Mouse (Mus musculus) heart, postnatal 10 days (tissue): ENCODE data around the gene Xpnpep3. TPM values are rescaled to one million over a fixed set of nuclear protein-coding genes. Genes with fewer than 3 reads are reported as not detected.

Experiments used
- DNase-seq, 2 experiments: peaks; one replicate each; pipeline ENCODE4 v3.0.0; 2021
- intact Hi-C: fragments of 180-260 bp; cut with DNase I; formaldehyde crosslinking; loops from one replicate; pipeline ENCODE4 v1.15.1; 2025
- total RNA-seq, 2 experiments: library from RNA; stranded (reverse); gene quantifications; 2 replicates each; pipeline ENCODE4 v1.2.3; 2021

Gene Xpnpep3
- total RNA-seq = 10 to 100 TPM; 12.7 to 13.9 TPM

DNA sequence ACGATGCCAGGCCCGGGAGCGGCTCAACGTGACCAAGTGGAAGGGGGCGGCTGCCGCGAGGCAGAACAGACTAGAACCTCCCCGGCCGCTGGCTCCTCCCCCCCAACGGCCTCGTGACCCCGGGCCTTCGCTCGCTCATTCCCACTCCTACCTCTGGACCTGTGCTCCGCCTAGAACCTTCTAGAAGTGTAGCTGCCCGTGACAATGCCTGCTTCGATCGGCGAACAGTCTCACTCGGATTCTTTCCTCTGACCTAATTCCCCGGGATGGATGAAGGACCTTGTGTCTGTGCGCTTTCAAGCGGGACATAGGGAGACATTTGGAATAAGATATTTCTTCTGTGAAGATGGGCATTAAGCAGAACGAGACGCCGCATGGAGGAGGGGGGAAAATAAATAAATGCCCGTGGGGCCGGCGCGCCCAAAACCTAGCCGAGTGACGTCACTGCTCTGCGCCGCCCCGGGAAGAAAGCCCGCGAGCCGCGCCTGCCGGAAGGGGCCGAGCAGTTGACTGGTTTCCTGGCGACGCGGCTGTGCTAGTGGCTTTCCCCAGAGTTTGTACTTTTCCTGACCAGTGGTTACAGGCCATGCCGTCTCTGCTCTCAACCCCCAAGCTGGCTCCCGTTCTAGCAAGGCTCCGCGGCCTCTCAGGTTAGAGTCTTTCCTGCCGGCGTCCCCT, at the start of gene Xpnpep3, which contains the start of gene St13:
Gene Xpnpep3, plus strand, starts transcription at position 501 of the 678 bp plus-strand sequence.
Gene St13, minus strand, starts transcription at position 440 of the 678 bp plus-strand sequence.
- intact Hi-C loops = no loop called here
- DNase-seq = peak; percentile 97 to 99

DNA sequence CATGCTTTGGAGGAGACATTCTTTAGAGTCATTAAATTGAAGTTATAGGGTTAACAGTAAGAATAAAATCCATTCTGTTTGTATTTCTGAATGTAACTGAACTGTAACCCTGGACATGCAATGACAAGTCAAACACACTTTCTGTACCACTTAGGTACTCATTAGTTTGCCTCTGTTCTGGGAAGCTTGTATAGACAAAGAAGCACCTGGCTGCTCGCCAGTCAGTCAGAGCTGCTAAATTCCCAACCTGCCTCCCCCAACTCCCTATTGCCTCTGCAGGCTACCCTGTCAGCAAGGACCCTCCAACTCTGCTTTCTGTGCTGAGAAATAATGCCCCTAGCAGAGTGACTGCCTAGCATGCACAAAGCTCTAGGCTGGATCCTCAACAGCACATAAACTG, 49.5 kb upstream of the Xpnpep3 start:
- DNase-seq = no peak

DNA sequence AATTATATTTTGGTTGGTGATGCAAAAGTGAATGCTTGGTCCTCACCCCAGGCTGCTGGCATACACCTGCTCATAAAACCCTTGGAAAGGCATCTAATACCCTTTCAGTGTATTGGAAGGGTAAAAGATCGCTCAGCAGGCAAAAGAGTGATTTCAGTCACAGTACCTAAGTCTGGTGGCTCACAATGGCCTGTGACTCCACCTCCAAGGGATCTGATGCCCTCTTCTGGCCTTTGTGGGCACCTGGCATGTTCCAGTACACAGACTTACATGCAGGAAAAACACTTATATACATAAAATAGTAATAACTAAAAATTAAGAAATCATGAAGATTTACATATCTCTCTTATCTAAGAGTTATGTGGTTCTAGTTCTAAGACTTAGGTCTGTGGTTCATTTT, 47.3 kb upstream of the Xpnpep3 start:
- intact Hi-C loops = no loop called here
- no peak for DNase-seq

More for the DNA sequence above, 49.5 kb upstream of the Xpnpep3 start:
- intact Hi-C loops = no loop called here

DNA sequence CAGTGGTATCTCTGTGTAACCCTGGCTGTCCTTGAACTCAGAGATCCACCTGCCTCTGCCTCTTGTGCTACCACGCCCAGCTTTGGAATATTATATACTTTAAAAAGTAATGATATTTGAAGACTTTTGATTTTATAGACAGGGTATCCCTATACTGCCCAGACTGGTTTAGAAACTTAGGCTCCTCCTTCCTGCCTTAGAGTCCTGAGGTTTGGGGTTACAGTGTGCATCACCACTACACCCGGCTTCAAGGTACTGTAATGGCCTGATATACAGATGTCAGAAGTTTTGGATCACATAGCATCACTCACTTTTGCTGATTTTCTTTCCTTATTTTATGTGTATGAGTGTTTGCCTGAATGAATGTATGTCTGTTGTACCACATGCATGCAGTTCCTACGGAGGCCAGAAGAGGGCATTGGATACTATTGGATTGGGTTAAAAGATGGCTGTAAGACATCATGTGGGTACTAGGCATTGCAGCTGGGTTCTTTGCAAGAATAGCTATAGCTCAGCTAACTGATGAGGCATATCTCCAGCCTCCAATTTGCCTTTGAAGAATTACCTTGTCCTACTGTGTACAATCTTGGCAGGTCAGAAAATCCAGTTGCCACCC, 44.7 kb upstream of the Xpnpep3 start:
- DNase-seq = peak; percentile 24 to 59
- intact Hi-C loops = no loop called here

DNA sequence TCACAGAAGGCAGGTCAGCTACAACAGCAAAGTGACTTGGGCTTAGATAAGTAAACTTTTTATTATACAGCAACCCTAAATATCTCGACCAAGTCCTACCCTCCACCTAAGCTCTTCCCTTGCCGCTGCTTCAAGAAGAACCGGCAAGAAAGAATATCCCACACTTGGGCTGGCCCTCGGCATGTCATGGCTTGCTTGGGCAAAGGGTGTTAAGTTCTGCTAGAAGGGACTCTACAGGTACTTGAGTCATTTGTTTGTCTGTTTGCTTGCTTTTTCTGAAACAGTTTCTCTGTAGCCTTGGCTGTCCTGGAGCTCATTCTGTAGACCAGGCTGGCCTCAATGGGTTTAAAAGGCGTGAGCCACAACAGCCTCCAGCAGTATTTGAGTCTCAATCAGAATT, 43.0 kb upstream of the Xpnpep3 start:
- no peak for DNase-seq
- intact Hi-C loops = no loop called here

DNA sequence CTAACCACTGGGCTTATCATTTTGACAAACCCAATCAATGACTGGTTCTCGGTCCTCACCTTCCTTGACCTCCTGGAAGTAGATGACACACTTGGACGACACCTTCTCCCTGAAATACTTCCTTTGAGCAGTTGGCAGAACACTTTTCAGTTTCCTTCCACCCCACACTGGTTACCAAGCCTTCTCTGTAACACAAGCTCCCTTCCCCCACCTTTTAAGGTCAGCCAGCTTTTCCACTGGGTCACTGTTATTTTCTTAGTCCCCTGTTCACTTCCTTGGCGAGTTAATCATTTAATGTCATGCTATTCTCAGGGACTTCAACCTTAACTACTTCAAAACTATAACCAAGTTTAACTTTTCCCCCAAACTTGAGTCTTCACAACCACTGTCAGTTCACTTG, 41.0 kb upstream of the Xpnpep3 start:
- intact Hi-C loops = no loop called here
- DNase-seq = no peak

DNA sequence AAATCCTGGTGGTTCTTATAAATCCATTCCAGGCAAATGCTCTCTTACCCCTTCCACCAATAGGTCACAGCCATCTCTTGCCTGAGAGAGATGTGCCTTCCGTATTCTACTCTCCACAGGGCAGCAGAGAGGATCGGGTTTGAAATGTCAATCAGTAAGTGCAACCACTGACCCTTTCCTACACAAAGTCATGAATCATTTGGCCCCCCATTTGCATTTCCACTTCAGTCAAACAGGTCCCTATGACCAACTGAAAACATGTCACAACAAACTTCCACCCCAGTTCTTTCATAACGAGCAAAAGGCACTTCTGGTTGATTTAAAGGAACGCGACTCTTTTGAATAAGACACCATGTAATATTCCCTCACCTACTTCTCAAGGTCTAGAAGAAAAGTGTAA, 40.5 kb upstream of the Xpnpep3 start:
- no peak for DNase-seq
- intact Hi-C loops = no loop called here

DNA sequence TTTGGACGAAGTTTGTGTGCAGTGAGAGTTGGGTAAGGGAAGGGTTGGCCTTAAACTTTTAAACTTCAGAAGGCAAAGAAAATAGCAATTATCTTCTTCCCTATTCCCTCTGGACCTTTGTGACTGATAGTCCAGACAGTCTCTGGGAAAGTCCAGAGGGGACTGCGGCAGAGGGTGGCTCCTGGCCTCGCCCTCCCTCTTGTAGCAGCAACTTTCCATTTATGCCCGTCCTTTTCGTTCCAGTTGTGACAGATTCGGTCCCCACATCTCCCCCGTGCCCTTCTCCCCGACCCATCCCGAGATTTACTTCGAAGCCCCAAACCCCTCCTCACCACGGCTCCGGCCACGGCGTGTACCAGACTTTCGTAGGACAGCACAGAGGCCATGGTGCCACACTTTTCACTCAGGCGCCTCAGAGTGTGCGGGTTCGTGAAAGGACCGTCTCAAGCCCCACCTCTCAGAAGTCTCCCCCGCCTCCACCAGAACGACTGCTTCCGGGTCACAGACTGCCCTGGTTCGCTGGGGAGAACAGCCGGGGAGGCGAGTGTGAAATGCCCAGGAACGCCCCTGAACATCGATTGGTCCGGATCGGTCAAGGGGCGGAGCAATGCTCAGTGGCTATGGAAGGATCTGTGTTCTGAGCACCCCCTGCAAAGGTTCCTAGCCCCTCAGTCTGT, 39.5 kb upstream of the Xpnpep3 start, which contains the start of gene Slc25a17:
Gene Slc25a17, minus strand, starts transcription at position 468 of the 677 bp plus-strand sequence.
- intact Hi-C loops = no loop called here
- DNase-seq = peak; percentile 97 to 99

DNA sequence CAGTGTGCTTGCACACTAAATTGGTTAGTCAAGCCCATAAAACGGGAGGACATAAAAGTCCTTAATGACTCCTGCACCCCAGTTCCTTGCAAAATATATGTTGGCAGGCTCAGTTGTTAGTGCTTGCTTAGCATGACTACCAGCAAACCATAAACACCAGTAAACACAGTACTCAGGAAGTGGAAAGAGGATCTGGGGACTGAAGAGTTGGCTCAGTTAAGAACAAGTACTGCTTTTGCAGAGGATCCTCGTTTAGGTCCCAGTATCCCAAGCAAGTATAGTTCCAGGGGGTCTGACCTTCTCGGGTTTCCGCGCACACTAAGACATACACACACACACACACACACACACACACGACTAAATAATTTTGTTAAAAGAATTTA, 38.9 kb upstream of the Xpnpep3 start:
- intact Hi-C loops = no loop called here
- DNase-seq = no peak

DNA sequence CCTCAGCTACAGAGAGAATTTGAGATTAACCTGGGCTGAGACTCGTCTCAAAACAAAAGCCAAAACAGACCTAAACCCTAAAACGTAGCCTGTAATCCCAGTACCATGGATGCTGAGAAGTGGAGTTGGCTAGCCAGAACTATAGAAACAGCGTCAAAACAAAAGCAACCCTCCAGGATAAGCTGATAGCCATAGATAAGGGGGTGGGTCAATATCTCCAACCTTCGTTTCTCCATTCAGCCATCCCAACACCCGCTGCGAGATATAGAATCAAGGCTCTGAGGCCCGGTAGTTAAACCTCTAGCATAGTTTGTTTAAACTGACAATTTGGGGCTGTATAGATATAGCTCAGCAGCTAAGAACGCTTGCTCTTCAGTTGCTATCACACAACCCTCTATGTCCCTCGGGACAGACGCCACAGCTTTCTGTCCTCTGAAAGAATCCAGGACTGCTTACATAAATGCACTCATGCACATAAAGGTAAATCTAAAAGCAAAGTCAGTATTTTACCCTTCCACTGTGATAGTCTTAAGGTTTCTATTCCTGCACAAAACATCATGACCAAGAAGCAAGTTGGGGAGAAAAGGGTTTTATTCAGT, 38.4 kb upstream of the Xpnpep3 start:
- intact Hi-C loops = no loop called here
- DNase-seq = no peak

DNA sequence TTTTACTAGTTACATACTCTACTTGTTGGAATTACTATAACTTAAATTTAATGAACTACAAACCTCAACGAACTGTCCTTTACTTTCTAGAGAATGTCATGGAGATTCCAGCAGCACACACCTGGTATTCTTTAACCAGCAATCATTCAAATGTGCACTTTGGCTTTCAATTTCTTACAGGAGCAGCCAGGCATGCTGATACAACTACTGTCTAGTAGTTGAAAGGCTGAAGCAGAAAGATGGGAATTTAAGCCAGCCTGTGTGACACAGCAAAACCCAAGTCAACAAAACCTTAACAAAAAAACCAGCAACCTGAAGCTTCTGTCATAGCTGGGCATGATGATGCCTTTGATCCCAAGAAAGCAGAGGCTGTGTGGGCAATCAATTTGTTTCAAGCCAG, 37.4 kb upstream of the Xpnpep3 start:
- intact Hi-C loops = no loop called here
- no peak for DNase-seq

DNA sequence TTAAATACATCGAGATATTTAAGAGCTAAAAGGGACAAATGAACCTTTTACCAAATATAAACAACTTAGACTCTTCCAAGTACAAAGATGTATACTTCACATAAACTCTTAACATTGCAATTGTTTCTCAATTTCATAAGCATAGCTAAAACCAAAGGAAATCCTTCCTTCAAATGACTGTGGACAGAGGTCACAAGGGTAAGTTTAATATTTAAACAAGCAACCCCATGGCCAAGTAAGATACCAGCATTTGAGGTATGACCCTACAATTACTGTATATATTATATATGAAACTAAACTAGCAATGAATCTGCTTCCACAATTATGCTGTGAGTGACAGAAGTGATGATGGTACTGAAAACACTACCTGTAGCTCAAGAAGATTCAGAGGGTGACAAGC, 35.7 kb upstream of the Xpnpep3 start:
- DNase-seq = no peak
- intact Hi-C loops = no loop called here

DNA sequence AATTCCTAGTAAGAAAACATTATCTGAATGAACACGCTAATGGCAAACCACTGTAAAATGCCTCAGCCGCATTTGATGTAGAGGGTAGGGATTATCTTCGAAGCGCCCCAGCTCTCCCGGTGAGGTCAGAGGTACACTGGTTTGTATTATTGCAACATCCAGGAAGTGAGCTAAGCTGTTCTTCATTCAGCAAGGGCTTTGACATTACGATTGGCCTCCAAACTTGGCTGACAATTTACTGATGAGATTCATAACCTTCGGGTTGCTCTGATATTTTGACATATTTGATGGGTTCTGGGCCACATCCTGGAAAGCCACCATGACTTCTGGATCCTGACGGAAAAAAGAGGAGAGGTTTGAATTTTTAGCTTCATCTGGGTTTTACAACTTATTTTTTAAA, 34.7 kb upstream of the Xpnpep3 start:
- intact Hi-C loops = no loop called here
- no peak for DNase-seq

DNA sequence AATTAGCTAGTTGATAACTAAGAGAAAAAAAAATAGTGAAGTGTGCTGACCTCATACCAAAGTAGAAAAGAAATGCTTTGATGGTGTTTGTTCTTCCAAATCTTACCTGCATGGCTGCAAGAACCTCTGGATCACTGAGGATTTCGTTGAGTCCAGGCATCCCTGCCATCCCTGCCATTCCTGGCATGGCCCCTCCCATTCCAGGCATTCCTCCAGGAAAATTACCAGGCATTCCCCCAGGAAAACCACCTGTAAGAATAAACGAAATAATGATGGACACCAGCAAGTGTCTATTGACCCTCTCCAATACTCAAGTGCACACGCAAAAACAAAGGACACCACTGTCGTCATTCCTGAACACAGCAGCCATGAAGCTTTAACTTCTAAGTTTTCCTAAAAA, 33.7 kb upstream of the Xpnpep3 start:
- intact Hi-C loops = no loop called here
- DNase-seq = no peak

DNA sequence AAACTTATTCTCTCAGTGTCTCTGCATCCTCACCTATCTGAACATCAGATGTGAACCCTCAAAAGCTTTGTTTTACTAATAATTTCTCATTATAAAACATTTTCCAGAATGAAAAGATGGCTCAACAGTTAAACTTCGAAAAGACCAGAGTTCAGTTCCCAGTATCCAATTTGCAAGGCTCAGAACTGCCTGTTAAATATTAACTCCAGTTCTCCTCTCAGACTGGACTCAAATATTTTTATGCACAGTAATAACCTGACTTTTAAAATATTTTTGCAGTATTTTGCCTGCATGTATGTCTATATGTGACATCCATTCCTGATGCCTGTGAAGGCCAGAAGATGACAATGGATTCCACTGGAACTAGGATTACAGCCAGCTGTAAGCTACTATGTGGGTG, 31.3 kb upstream of the Xpnpep3 start:
- no peak for DNase-seq
- intact Hi-C loops = no loop called here

DNA sequence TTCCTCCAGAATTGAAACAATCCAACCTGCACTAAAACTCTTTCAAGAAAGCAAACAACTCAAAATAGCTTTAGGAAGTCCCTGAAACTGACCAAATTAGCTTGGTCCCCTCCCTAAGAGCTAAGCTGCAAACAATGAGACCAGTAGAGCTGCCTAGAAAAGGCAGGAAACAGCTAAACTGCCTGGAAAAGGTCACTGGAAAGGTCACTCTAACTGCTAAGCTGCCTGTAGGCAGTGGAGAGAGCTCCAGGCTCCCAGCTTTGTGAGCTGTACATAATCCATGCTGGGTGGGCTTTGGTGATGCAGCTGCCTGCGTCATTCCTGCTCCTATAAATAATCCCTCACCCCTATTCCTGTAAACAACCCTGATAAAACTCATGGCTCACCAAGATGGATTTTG, 29.6 kb upstream of the Xpnpep3 start:
- intact Hi-C loops = no loop called here

DNA sequence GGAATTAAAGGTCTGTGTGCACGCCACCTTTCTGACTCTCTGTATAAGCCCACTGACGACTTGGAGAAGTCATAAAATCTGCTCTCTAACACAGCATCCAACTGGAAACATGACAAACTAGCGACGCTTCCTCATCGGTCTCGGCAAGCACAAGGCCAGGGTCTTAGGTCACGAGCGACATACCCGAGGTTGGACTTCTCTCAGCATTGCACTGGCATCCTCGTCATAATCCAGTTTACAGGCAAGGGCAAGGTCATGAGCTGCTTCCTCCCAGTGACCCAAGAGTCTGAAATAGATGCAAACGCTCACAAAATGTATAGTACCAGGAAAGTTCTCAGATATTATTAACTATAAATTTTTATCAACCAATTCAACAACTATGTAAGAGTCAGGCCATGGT, 25.3 kb upstream of the Xpnpep3 start:
- DNase-seq = no peak
- intact Hi-C loops = no loop called here

More for the DNA sequence above, 29.6 kb upstream of the Xpnpep3 start:
- DNase-seq = no peak

DNA sequence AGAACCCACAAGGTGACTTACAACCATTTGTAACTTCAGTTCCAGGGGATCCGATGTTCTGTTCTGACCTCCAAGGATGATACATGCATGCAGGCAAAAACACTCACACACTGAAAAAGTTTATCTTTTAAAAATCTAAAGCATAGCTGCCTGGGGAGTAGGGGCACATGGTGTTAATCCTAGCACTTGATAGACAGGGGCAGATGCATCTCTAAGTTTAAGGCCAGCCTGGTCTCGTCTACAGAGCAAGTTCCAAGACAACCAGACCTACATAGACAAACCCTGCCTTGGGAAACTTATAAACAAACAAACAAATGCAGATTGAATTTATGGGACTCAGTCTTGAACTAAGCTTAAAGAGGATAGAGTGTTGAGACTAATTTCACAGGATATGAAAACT, 21.1 kb upstream of the Xpnpep3 start:
- intact Hi-C loops = no loop called here
- no peak for DNase-seq

DNA sequence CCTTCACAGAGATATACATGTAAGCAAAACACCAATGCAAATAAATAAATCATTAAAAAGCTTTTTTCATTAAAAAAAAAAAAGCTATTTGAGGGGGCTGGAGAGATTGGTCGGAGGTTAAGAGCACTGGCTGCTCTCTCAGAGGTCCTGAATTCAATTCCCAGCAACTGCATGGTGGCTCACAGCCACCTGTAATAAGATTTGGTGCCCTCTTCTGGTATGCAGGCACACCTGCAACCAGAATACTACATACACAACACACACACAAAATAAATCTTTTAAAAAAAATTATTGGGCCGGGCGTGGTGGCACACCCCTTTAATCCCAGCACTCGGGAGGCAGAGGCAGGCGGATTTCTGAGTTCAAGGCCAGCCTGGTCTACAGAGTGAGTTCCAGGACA, 13.6 kb upstream of the Xpnpep3 start:
- DNase-seq = no peak
- intact Hi-C loops = no loop called here

DNA sequence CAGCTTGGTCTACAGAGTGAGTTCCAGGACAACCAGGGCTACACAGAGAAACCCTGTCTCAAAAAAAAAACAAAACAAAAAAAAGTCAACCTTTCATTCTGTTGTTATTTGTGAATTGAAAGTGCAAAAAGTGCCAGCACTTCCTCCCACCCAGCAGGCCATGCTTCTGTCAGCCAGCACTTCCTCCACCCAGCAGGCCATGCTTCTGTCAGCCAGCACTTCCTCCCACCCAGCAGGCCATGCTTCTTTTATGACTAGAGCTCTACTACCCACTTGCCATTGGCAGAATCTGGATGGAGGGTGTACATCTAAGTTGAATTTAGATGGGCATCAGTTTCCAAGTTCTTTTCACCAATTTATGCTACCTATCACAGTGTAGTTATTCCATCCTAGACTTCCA, 6.9 kb upstream of the Xpnpep3 start:
- peak; percentile 13 to 14 for DNase-seq
- intact Hi-C loops = no loop called here

DNA sequence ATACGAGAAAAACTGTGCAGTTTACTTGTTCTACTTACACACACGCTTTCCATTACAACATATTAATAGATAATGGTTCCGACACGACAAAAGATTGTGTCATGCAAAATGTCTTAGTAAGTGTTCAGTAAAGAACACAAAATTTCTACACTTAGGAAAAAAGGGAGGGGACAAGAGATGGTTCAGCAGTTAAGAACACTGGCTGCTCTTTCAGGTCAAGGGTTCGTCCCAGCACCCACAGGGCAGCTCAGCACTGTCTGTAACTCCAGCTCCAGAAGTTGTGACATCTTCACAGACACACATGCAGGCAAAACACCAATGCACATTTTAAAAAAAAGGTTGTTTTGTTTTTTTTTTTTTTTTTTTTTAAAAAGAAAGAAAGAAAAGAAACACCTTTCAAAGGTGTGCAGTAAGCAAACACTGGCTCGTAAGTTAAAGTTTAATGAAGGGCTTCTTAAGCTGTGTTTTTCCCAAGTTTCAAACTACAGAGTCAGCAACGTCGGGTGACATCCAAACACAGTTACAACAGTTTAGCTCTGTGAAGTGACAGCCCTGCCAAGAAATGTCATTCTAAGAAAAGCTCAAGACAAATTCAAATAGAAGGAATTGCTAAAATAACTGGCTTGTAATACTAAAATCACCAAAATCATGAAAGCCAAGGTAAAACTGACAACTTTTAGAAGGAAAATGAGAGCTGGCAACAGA, 5.6 kb upstream of the Xpnpep3 start:
- DNase-seq = no peak
- intact Hi-C loops = no loop called here
